Mouse (Mus musculus) MEL (cell line): ENCODE data around the gene Ggt7. TPM values are rescaled to one million over a fixed set of nuclear protein-coding genes. Genes with fewer than 3 reads are reported as not detected.

Experiments
- DNase-seq: peaks from one replicate; pipeline ENCODE4 v3.0.0; 2011; ENCODE audit warnings: low read depth, low spot score
- H3K27ac ChIP-seq: 2 replicates; pipeline ENCODE4 v1.5.1; 2012; ENCODE audit warnings: low read depth, mild to moderate bottlenecking, control low read depth, low read length, moderate library complexity; ENCODE audit not compliant: control insufficient read depth
- H3K27me3 ChIP-seq, 2 experiments: fragments of 150-350 bp in 1 of 2; sonication (generic) in 1 of 2; 2 replicates each; pipeline ENCODE4 v1.6.1; 2012; ENCODE audit warnings: low read length in 2 of 2, mild to moderate bottlenecking in 2 of 2, improper control_type of control experiment in 1 of 2, moderate library complexity in 1 of 2; ENCODE audit not compliant: insufficient read depth in 2 of 2, control insufficient read depth in 1 of 2
- H3K36me3 ChIP-seq, 2 experiments: 2 replicates each; pipeline ENCODE4 v1.6.1; 2012 to 2014; ENCODE audit warnings: low read length in 2 of 2, improper control_type of control experiment in 1 of 2, inconsistent platforms in 1 of 2, mild to moderate bottlenecking in 1 of 2; ENCODE audit not compliant: insufficient read depth in 2 of 2, control insufficient read depth in 1 of 2
- H3K4me1 ChIP-seq, 2 experiments: fragments of 150-350 bp in 1 of 2; sonication (generic) in 1 of 2; 2 replicates each; pipeline ENCODE4 v1.6.1; 2012; ENCODE audit warnings: low read length in 2 of 2, improper control_type of control experiment in 1 of 2, mild to moderate bottlenecking in 1 of 2; ENCODE audit not compliant: insufficient read depth in 2 of 2, control insufficient read depth in 1 of 2
- H3K4me3 ChIP-seq, 2 experiments: fragments of 150-350 bp in 1 of 2; sonication (generic) in 1 of 2; 2 replicates each; pipeline ENCODE4 v1.5.1; 2012; ENCODE audit warnings: low read depth in 2 of 2, low read length in 2 of 2, mild to moderate bottlenecking in 2 of 2, moderate library complexity in 2 of 2, control low read depth in 1 of 2, improper control_type of control experiment in 1 of 2; ENCODE audit not compliant: control insufficient read depth in 1 of 2, insufficient read depth in 1 of 2
- H3K79me2 ChIP-seq: 2 replicates; pipeline ENCODE4 v1.6.1; 2012; ENCODE audit warnings: mild to moderate bottlenecking, low read length, moderate library complexity; ENCODE audit not compliant: control insufficient read depth, poor library complexity, insufficient read depth
- H3K9ac ChIP-seq: 2 replicates; pipeline ENCODE4 v1.6.1; 2012; ENCODE audit warnings: low read depth, mild to moderate bottlenecking, control low read depth, low read length, moderate library complexity; ENCODE audit not compliant: control insufficient read depth, poor library complexity, severe bottlenecking
- H3K9me3 ChIP-seq: fragments of 150-350 bp; sonication (generic); replicated peaks from 2 replicates; pipeline ENCODE4 v1.6.1; 2012; ENCODE audit warnings: mild to moderate bottlenecking, low read length, improper control_type of control experiment, moderate library complexity; ENCODE audit not compliant: insufficient read depth
- CHD1 ChIP-seq: IDR thresholded peaks from 2 replicates; pipeline ENCODE4 v1.6.1; 2012; ENCODE audit warnings: low read depth, mild to moderate bottlenecking, inconsistent platforms, low read length, improper control_type of control experiment
- CHD2 ChIP-seq: IDR thresholded peaks from 2 replicates; pipeline ENCODE4 v1.6.1; 2011; ENCODE audit warnings: low read length, improper control_type of control experiment
- E2F4 ChIP-seq: IDR thresholded peaks from 2 replicates; pipeline ENCODE4 v1.6.1; 2011; ENCODE audit warnings: low read depth, low read length, improper control_type of control experiment, borderline replicate concordance
- ELF1 ChIP-seq: IDR thresholded peaks from 2 replicates; pipeline ENCODE4 v1.6.1; 2014; ENCODE audit warnings: low read depth, mild to moderate bottlenecking, inconsistent platforms, low read length, improper control_type of control experiment, moderate library complexity
- EP300 ChIP-seq, 2 experiments: IDR thresholded peaks; 2 replicates each; pipeline ENCODE4 v1.6.1; 2011; ENCODE audit warnings: improper control_type of control experiment in 2 of 2, low read length in 2 of 2, low read depth in 1 of 2, mild to moderate bottlenecking in 1 of 2
- ETS1 ChIP-seq: IDR thresholded peaks from 2 replicates; pipeline ENCODE4 v1.6.1; 2012; ENCODE audit warnings: low read depth, mild to moderate bottlenecking, inconsistent platforms, low read length, improper control_type of control experiment, moderate library complexity
- GABPA ChIP-seq: IDR thresholded peaks from 2 replicates; pipeline ENCODE4 v1.6.1; 2012; ENCODE audit warnings: low read depth, mild to moderate bottlenecking, inconsistent platforms, low read length, improper control_type of control experiment, moderate library complexity
- HCFC1 ChIP-seq: IDR thresholded peaks from 2 replicates; pipeline ENCODE4 v1.6.1; 2012; ENCODE audit warnings: low read depth, mild to moderate bottlenecking, inconsistent platforms, low read length, improper control_type of control experiment, moderate library complexity
- JUND ChIP-seq: IDR thresholded peaks from 2 replicates; pipeline ENCODE4 v1.6.1; 2011; ENCODE audit warnings: low read depth, mild to moderate bottlenecking, improper control_type of control experiment, low read length
- MEF2A ChIP-seq: IDR thresholded peaks from 2 replicates; pipeline ENCODE4 v1.6.1; 2014; ENCODE audit warnings: low read depth, mild to moderate bottlenecking, inconsistent platforms, low read length, improper control_type of control experiment; ENCODE audit not compliant: poor library complexity, insufficient replicate concordance, severe bottlenecking; ENCODE audit errors: extremely low read depth
- MXI1 ChIP-seq: IDR thresholded peaks from 2 replicates; pipeline ENCODE4 v1.6.1; 2011; ENCODE audit warnings: mild to moderate bottlenecking, low read depth, low read length, improper control_type of control experiment
- MYC ChIP-seq: IDR thresholded peaks from 2 replicates; pipeline ENCODE4 v1.6.1; 2011; ENCODE audit warnings: low read depth, mild to moderate bottlenecking, low read length, improper control_type of control experiment, moderate library complexity
- POLR2AphosphoS5 ChIP-seq: IDR thresholded peaks from 2 replicates; pipeline ENCODE4 v1.6.1; 2012; ENCODE audit warnings: low read depth, borderline replicate concordance, mild to moderate bottlenecking, inconsistent platforms, low read length, moderate library complexity, mixed read lengths
- RCOR1 ChIP-seq: IDR thresholded peaks from 2 replicates; pipeline ENCODE4 v1.6.1; 2012; ENCODE audit warnings: low read depth, mild to moderate bottlenecking, inconsistent platforms, low read length, improper control_type of control experiment
- SMC3 ChIP-seq: IDR thresholded peaks from 2 replicates; pipeline ENCODE4 v1.6.1; 2011; ENCODE audit warnings: low read depth, low read length, improper control_type of control experiment
- TAL1 ChIP-seq: IDR thresholded peaks from 2 replicates; pipeline ENCODE4 v1.6.1; 2012; ENCODE audit warnings: mild to moderate bottlenecking, inconsistent platforms, low read length, moderate library complexity, mixed read lengths
- TCF12 ChIP-seq: IDR thresholded peaks from 2 replicates; pipeline ENCODE4 v1.6.1; 2014; ENCODE audit warnings: low read depth, mild to moderate bottlenecking, inconsistent platforms, low read length, improper control_type of control experiment, moderate library complexity
- USF1 ChIP-seq: IDR thresholded peaks from 2 replicates; pipeline ENCODE4 v1.6.1; 2014; ENCODE audit warnings: low read depth, mild to moderate bottlenecking, inconsistent platforms, low read length, improper control_type of control experiment, moderate library complexity
- polyA plus RNA-seq, 2 experiments: library from polyadenylated mRNA; stranded (reverse) in 1 of 2; unstranded in 1 of 2; fragments of >175 nt in 1 of 2; fragments of >200 nt in 1 of 2; gene quantifications; 2 replicates each; pipeline versions ENCODE4 v1.2.1 to v1.2.4; 2012; ENCODE audit warnings: low replicate concordance in 2 of 2, low read depth in 1 of 2; ENCODE audit not compliant: insufficient read length in 2 of 2, insufficient read depth in 1 of 2, missing spikeins in 1 of 2
- total RNA-seq: library from RNA; depleted of rRNA; stranded (reverse); fragments of 300-350 nt; gene quantifications from 2 replicates; pipeline ENCODE4 v1.2.3, GENCODE M21; 2012

The Ggt7 gene
- total and polyA plus RNA-seq, 3 experiments = 1.8 to 2.1 TPM; not detected in 1

GRCm38 (mm10) chr2:155517455-155518423, at the start of gene Ggt7, which contains the start of gene Acss2 (continued):
- TF ChIP-seq MEF2A (no peak), USF1 (0 out of 2 replicates have a peak, but pooled peaks have one; percentile 2), GABPA (no peak), TAL1 (0 out of 2 replicates have a peak, but pooled peaks have one; percentile 14)

DNA sequence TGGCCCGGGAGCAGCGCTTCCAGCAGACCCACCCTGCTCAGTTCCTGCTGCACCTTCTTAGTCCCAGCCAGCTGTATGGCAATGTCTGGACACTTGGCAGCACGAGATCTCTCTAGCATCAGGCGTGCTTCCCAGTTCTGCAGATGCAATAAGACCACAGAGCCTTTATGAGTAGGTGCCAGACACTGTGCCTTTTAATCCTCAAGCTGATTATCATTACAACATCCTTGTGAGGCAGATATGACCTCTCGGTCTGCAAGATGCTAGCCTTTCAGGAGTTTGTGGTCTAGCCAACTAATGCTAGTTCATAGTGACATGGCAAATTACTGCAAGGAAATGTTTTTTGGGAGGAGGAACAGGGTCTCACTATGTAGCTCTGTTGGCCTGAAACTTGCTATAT, 49.7 kb upstream of the Ggt7 start:
- Histone ChIP-seq H3K9ac (no peak overlapping the region), H3K79me2 (no peaks in the 10 kb centered on the region), H3K27me3 (no peaks in the 10 kb centered on the region), H3K4me3 (no peak overlapping the region), H3K4me1 (peaks cover 13 to 15% of the 10 kb centered on the region in 2 experiments), H3K9me3 (no peaks in the 10 kb centered on the region), H3K27ac (no peak overlapping the region)
- DNase-seq = peak; percentile 23
- no peak for TF ChIP-seq MEF2A
- no peak for TF ChIP-seq CHD2
- no peak for TF ChIP-seq ELF1
- no peak for TF ChIP-seq CHD1
- TF ChIP-seq SMC3 = no peak
- no peak for TF ChIP-seq JUND
- TF ChIP-seq ETS1 = no peak
- no peak for TF ChIP-seq POLR2AphosphoS5
- no peak for TF ChIP-seq E2F4
- no peak for TF ChIP-seq MXI1
- TF ChIP-seq GABPA = peak; percentile 81; the same call in 1 of the 2 replicates
- TF ChIP-seq TCF12 = 0 out of 2 replicates have a peak, but pooled peaks have one; percentile 10
- no peak for TF ChIP-seq MYC
- no peak for TF ChIP-seq RCOR1
- 0 out of 4 replicates have a peak, but pooled peaks of 1 of the 2 experiments have one; percentile 8 for TF ChIP-seq EP300 (IDR thresholded peaks at IDR 0.05; ENCODE audit: low read depth in 1 of 2, low read length in 2 of 2)
- no peak for TF ChIP-seq USF1
- TF ChIP-seq HCFC1 = no peak
- TF ChIP-seq, all 39 proteins: peak for 3
- H3K36me3 ChIP-seq = peaks cover 0 to 19% of the 10 kb centered on the region in 2 experiments; a peak in 3 of 4 replicates
